Mouse (Mus musculus): ENCODE data around the gene Galntl6.
A peak's percentile ranks its signal among the peaks of the same experiment; 100 is the strongest.

The Galntl6 gene

DNA sequence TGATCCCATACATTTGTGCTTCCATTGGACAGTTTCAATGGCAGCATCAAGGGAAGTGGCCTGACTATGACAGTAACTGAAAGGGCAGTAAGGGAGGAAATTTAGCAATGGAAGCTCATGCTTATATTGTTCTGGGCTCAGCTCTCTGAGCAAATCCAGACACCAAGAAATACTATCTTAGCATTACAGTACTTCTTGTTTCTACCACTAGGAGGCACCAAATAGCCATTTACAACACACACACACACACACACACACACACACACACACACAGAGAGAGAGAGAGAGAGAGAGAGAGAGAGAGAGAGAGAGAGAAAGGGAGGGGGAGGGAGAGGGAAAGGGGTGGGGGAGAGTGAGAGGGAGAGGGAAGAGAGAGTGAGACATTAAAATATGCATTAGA, 1023.6 kb downstream of the Galntl6 start:
- no peak for DNase-seq (ENCODE audit: extremely low spot score, low read depth, low spot score)

DNA sequence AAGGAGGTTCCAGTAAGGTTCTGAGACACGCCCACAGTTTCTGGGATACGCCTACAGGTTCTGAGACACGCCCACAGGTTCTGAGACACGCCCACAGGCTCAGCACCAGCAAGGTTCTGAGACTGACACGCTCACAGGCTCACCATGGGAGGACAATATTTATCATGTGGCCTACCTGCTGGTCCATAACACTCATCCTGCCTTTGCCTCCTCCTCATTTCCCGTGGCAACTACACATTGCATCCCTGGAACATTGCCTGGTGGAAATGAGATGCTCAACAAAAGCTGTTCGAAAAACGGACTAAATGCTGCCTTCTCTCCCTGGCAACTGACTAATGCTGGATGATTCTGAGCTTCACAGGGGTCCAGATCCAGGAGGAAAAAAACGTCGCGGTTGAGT, 1033.0 kb downstream of the Galntl6 start:
- DNase-seq (ENCODE audit: extremely low spot score, low read depth, low spot score), result no peak

DNA sequence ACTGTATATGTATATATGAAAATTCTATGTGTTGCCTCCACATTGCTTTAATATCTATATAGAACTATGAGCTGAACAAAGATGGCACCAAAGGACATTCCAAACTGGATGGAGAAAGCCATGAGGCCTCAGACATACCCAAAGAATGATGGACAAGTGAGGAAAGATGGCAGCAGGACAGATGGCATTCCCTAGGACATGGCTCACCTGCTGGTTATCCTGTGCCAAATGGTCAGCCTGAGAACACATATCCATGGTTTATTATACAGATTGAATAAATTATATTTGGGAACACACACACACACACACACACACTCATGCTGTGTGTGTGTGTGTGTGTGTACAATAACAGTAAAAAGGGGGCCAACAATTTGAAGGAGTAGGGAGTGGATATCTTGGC, 1063.4 kb downstream of the Galntl6 start:
- no peak for DNase-seq (ENCODE audit: extremely low spot score, low read depth, low spot score)

DNA sequence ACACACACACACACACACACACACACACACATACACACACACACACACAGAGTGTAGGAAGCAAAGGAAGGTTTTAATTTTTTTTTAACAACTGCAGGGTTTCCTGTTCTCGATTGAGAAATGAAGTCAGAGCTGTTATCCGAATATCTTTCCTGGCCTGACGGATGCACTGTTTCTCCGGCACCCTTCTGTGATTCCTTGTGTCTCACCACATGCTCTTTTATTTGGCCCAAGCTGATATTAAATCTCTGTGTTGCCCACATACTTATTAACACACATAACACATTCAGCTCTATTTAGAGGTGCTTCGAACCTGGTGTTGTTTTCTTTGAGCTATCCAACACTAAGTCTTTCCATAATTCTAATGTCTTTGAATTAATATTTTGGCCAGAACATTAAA, 1069.0 kb downstream of the Galntl6 start:
- DNase-seq (ENCODE audit: extremely low spot score, low read depth, low spot score), result no peak

DNA sequence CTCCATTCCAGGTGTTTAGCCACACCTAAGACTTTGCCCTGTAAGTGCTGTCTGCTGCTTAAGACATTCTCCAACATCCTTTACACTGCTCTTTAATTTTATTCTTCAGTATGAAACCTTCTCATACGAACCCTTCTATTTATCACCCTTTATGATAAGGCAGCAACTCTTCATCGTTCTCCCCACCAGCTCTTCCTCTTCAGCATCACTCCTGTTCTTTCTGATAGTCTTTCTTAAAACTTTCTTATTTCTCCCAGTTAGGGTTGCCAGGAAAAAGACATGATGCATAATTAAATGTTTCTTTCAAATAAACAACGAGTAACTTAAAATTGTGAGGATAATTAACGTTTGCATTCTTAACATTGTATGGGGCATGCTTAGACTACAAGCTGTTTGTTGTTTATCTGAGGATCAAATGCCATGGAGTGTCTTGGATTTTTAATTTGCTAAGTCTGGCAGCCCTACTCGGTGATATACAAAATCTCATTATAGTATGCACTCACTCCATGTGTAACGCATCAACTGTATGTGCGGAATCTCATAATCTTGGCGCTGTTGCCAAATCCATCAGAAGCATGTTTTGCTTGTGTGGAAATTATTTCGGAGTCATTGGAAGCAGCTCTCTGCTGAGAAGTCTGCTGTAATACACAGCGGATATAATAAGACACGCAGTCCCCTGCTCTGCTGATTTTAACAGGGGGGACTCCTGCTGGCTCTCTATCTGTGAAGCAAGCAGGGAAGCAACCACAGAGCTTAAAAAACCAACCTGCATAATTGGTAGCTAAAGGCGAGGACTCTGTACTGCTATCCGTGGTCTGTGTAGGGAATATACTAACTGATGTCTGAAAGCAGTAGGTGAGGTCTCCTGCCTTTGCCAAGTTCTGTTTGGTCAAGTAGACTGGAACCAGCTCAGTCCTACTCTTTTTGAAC, 1069.7 kb downstream of the Galntl6 start:
- no peak for DNase-seq (ENCODE audit: extremely low spot score, low read depth, low spot score)

DNA sequence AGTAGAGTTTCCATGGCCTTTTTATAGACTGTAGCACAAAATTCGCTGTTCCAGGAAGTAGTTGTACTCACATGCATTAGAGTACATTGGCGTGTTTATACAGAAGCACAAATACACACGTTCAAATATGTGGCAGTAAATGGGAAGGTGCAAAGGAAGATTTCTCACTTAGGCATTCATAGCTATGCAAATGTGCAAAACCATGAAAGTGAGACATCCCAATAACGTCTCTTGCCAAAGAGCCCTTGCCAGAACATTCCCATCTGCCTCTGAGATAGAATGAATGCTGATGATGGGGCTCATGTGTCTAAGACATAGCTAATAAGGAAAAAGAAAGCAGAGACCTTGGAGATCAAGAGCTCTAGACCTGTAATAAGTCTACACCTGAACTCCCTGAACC, 1071.0 kb downstream of the Galntl6 start:
- no peak for DNase-seq (ENCODE audit: extremely low spot score, low read depth, low spot score)

DNA sequence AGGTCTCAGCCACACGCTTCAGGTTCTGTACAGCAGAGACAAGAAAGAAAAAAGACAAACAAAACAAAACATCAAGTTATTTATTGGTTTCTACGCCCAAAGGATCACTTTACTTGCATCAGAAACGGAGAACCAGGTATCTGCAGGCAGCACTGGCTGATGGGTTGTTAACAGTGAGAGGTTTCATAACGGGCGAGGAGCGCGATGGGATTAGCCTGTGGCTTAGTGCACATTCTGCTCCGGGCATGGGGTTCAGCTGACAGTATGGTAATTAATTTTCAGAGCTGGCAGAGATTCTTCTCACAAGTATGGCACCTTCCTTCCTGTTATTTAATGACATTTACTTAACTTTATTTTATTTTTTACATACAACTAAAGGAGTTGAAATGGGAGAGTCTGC, 1075.1 kb downstream of the Galntl6 start:
- no peak for DNase-seq (ENCODE audit: extremely low spot score, low read depth, low spot score)

DNA sequence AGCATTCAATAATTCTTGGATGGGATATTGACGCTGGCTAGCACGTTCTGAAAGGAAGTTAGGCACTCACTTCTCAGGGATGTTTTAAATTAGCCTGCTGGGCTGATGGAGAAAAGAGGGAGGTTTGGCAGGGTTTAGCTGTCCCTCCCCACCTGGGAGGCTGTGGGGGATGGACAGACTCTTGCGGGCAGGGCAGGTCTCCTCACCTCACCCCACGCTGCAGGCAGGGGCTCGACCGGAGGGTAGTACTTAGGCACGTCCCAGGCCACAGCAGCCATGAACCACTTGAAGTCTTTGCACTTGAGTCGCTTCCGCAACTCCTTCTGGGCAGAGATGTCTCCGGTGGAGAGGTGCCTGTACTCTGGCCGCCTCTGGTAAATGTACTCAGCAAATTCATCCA, 1075.5 kb downstream of the Galntl6 start:
- no peak for DNase-seq (ENCODE audit: extremely low spot score, low read depth, low spot score)

DNA sequence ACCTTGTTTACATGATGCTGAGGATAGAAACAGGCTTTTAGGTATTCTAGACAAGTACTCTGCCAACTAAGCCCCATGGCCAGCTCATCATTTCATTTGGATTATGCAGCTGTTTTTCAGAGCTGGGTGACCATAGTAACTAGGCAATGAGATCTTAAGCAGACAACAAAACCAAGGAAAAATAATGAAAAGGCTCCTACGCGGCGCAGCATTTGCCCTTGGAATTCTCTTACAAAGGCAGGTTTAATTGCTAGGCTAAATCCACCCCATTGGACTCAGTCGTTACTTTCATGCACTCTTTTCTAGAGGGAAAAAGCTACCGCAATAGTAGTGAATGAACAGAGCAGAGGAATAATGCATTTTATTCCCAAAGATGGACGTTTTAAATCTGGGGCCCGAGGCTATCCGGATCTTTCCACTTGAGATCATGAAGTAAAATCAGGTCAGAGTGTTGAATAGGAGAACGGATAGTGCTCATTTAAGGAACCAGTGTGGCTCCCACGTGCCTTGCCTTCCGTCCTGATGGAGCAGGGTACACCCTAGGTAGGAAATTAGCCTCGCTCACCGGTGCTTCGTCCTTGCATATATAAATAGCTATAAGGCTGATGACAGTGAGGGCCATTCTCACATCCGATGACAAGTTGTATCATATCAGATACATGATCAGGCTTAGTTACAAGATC, 1076.1 kb downstream of the Galntl6 start:
- DNase-seq (ENCODE audit: extremely low spot score, low read depth, low spot score), result no peak

DNA sequence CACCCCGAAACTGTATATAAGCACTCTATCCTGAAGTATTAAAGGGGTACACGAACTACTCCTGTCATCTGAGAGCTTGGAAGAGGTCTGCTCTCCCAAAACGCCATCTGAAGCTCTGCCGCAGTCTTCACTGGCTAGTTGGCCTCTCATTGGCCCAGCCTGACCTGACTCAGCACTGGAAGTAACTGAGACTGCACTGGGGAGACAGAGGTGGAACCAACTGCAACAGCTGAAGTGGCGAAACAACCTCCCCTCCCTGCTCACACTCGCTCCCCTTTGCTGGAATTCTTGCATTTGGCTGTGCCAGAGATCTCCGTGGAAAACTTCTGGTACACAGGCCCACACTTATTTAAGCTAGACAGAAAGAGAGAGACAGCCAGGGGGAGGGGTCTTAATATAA, 1089.3 kb downstream of the Galntl6 start:
- no peak for DNase-seq (ENCODE audit: extremely low spot score, low read depth, low spot score)

DNA sequence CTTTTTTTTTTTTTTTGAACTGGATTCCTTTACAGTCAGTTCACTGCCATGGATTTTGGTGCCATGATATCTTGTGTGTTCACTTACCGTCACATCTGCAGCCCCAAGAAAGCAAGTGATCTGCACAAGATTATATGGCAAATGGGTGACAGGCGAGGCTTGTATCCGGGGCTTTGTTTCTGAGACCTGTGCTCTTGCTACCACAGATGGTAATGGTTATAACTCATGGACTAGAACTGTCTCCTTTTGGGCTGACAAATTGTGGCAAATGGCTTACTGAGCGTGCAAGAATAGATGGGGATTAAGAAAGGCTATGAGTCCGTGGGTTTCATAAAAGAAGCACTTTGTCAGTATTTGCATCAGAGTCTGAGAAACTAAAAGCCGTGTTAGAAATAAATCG, 1096.4 kb downstream of the Galntl6 start:
- no peak for DNase-seq (ENCODE audit: extremely low spot score, low read depth, low spot score)

DNA sequence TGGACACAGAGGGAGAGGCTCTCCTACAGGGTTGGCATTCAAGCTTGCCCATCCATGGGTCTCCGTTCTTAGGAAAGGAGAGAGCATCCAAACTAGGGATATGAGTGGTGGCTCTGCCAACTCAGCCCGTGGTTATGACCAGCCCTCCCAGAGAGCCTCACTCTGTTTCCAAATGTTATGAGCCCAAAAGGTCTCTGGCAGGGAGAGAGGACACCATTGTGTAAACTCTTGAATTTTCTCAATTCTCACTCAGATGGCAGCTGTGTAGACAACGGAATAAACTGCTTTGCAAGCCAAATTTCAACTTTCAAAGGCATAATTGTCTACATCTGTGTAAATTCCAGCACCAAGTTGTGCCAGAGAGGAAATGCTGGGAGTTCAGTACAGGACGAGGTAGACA, 1105.4 kb downstream of the Galntl6 start:
- DNase-seq (ENCODE audit: extremely low spot score, low read depth, low spot score), result no peak

DNA sequence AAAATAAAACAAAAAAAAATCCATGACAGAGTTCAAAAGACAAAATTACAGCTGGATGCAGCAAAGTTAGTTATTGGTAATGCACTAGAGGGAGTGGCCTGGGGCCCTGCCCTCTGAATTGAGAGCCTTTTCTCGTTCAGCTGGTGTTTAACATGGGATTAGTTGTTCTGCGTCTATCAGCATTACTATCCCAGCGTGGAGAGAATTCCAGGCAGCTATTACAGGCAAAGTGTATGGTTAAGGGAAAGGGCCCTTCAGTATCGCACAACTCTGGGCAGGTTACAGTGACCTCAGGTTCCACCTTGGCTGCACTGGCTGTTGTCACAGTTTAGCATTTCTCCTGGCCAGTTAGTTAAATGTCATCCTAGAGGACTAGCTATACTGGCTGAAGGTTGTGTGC, 1107.3 kb downstream of the Galntl6 start:
- no peak for DNase-seq (ENCODE audit: extremely low spot score, low read depth, low spot score)

DNA sequence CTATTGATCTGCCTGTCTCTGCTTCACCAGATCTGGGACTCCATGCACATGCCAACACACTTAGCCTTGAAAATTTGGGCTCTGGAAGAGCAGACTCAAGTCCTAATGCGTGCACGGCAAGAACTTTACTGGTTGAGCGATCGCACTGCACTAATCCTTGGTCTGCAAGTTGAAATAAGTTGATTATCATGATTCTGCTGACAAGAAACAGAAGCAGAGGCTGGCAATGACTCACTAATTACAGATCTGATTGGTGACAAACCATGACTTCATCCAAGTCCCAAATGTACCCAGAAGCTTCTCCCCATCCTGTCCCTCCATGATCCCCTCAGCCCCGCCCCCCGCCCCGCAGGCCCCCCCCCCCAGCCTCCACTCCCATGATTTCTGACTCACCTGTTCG, 1108.6 kb downstream of the Galntl6 start:
- no peak for DNase-seq (ENCODE audit: extremely low spot score, low read depth, low spot score)

DNA sequence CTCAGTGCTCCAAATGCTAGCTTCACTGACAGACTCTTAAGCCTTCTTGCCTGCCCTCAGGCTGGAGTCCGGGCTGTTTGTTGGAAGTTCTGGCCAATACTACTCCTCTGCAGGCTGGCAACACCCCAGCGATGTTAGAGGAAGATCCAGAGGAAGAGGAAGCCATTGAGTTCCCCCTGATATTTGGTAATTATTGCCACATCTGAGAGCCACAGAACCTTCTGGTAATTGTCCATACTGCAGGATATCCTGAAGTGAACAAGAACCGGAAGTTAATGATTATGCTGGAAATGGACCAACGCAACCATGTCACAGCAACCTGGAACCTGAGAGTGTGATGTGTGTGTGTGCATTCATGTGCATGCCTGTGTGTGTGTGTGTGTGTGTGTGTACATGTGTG, 1111.2 kb downstream of the Galntl6 start:
- DNase-seq (ENCODE audit: extremely low spot score, low read depth, low spot score), result no peak

DNA sequence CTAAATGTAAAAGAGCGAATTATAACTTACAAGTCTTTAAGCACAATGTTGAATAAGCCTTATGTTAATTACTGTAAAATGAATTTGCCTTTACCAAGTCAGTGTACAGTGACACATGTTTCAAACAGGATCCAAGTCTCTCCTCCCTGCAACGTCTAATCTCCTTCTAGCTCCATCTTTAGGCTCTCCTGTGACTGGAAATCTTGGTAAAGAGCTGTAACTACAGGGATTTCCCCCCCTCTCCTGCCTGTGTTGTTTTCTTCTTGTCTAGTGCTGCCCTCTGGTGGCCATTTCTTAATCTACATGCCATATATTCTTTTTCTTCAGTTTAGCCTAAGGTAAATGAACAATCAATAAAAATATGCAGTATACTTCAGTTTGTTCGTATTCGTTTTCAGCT, 1112.1 kb downstream of the Galntl6 start:
- DNase-seq (ENCODE audit: extremely low spot score, low read depth, low spot score), result peak; percentile 85

DNA sequence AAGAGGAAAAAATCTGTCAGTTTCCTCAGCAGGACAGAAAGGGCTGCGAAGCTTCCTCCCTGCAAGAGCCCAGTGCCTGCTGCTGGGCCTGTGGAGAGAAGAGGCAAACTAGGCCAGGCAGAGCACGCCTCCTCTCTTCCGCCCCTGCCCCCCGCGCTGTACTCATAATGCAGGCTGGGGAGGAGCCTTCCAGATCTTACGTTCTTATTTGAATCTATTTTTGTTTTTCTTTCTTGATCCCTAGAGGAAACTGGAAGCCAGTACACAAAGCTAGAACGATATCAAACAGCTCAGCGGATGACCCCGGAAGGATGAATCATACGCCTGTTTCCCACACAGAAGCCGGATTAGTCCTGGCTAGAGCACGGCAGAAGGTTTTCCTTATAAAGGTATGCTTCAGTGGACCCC, 1112.6 kb downstream of the Galntl6 start:
- no peak for DNase-seq (ENCODE audit: extremely low spot score, low read depth, low spot score)

DNA sequence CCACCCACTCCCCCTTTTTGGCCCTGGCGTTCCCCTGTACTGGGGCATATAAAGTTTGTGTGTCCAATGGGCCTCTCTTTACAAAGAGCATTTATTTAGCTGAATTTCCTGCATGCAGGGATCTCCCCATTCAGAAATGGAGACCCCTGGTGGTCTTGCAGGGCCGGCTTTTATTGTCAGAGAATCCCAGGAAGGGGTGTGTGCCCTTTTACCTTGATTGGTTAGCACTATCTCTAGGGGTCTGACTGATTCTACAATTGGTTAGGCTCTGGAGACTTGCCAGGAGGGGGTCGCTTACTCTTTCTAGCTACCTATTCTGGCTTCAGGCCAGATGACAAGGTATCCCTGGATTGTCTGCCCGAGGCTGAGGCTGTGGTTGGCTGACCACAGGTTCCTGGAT, 1119.0 kb downstream of the Galntl6 start:
- DNase-seq (ENCODE audit: extremely low spot score, low read depth, low spot score), result no peak

DNA sequence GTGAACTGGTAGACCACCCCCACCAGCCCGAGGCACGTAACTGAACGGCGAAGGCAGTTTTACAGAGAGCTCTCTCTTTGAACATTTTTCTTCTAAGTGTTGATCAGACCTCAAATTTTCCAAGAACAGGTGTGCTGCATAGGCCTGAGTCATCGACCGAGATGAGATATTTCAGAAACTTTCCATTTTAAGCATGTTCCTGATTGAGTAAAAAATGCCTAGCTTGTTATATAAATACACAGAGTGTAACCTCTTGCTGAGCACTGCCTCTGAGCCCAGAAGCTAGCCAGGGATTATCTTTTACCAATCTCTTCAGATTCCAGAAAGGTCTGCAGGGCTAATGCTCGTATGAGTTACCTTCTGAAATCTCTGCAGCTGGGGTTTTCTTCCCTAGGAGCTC, 1120.2 kb downstream of the Galntl6 start:
- no peak for DNase-seq (ENCODE audit: extremely low spot score, low read depth, low spot score)

DNA sequence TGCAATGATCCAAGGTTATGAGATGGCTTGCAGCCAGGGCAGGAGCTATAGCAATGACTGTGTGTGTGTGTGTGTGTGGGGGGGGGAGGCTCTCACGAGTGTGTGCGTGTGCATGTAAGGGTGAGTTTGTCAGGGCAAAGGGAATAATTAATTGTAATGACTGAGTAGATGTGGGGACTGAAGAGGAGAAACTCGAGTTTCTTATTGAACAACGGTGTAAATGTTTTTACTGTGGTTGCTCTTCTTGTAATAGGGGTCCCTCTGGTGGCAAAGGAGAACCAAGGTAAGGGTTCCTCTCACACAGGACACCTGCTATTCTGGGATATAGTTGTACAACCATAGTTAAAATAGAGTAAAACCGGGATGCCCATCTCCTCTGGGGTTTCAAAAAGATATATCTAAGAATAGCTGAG, 1121.1 kb downstream of the Galntl6 start:
- no peak for DNase-seq (ENCODE audit: extremely low spot score, low read depth, low spot score)

DNA sequence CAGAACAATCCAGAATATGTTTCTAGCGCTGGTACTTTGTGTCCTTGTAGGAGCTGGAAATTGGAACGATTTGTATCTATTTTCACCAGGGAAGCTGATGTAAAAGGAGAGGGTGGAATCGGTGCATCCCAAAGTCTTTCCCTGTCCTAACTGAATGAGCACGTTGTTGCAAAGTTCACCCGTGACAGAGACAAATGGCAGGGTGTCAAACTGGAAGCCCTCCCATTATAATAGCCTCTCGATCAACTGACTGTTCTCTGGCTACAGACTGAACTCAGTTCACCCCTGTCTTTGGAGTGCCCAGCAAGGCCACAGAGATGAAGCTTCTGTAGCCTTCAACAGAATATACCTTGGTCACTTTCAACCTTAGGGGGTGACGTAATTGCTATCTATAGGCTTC, 1132.9 kb downstream of the Galntl6 start:
- no peak for DNase-seq (ENCODE audit: extremely low spot score, low read depth, low spot score)

DNA sequence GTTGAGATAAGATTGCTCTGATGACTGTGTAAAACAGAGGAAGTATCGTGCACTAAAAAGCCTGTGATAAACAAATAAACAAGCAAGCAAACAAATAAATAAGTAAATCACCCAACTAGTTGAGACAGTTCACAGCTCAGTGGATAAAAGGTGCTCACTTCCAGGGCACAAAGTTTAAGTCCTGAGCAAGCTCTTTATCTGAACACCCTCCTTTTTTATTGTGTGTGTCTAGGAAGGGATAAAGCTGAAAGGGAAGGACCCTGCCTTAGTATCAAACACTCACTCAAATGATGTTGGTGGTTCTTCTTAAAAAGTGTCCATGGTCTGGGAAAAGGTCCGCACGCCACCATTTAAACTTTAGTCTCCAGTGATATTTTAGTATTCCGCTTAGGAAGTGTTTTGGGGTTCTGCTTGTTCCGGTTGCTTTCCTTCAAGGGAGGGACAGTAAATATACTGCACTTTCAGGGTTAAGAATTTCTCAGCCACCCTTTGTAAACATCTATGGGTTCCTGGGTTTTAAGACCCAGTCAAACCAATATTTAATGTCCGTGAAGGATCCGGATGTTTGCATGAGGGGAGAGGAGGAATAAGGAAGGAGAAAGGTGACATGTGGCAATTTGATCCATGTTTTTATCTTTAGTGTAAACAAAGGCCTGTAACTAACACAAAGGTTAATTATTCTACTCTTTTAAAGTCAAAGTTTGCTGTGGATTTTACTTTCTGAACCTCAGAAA, 1134.3 kb downstream of the Galntl6 start:
- no peak for DNase-seq (ENCODE audit: extremely low spot score, low read depth, low spot score)
